Mouse (Mus musculus) small intestine, adult 2 months (tissue): ENCODE results near the gene Erich2. TPM values are rescaled to one million over a fixed set of nuclear protein-coding genes. Genes with fewer than 3 reads are reported as not detected.

Source experiments
- H3K27ac ChIP-seq: fragments of 200-500 bp; 2 replicates; pipeline ENCODE4 v1.5.1; 2012; ENCODE audit warnings: low read depth, low read length, control low read depth, inconsistent platforms; ENCODE audit not compliant: insufficient read depth
- H3K27me3 ChIP-seq: fragments of 200-500 bp; 2 replicates; pipeline ENCODE4 v1.6.1; 2012; ENCODE audit warnings: mild to moderate bottlenecking, moderate library complexity, low read length, inconsistent platforms; ENCODE audit not compliant: control insufficient read depth, insufficient read depth
- H3K36me3 ChIP-seq: fragments of 200-500 bp; 2 replicates; pipeline ENCODE4 v1.6.1; 2012; ENCODE audit warnings: mild to moderate bottlenecking, low read length, control low read depth, inconsistent platforms; ENCODE audit not compliant: control insufficient read depth, insufficient read depth
- H3K4me1 ChIP-seq: fragments of 200-500 bp; 2 replicates; pipeline ENCODE4 v1.6.1; 2012; ENCODE audit warnings: low read length, inconsistent platforms, mixed read lengths; ENCODE audit not compliant: control insufficient read depth, insufficient read depth, insufficient read length
- H3K4me3 ChIP-seq: fragments of 200-500 bp; 2 replicates; pipeline ENCODE4 v1.5.1; 2012; ENCODE audit warnings: low read depth, mild to moderate bottlenecking, control low read depth, inconsistent platforms, low read length, moderate library complexity
- CTCF ChIP-seq: fragments of 200-500 bp; IDR thresholded peaks from 2 replicates; pipeline ENCODE4 v1.5.1; 2012; ENCODE audit warnings: low read depth, mild to moderate bottlenecking, control low read depth, inconsistent platforms, low read length, moderate library complexity, mixed read lengths; ENCODE audit not compliant: insufficient replicate concordance, insufficient read length; ENCODE audit errors: extremely low read depth
- POLR2A ChIP-seq: fragments of 200-500 bp; IDR thresholded peaks from 2 replicates; pipeline ENCODE4 v1.6.1; 2012; ENCODE audit warnings: low read depth, mild to moderate bottlenecking, control low read depth, inconsistent platforms, low read length, moderate library complexity
- WGBS: fragments of 180-500 bp; shearing (Covaris S2); methylation state at CpG from one replicate; pipeline ENCODE4 v1.1.7; 2018; 5-methylcytosine and 5-hydroxymethylcytosine counted together
- polyA plus RNA-seq: library from polyadenylated mRNA; depleted of rRNA; stranded (reverse); fragments of >200 nt; gene quantifications from 2 replicates; pipeline ENCODE4 v1.2.3, GENCODE M21; 2012

Erich2 gene
- polyA plus RNA-seq, 1 experiment: 0.44 TPM

DNA sequence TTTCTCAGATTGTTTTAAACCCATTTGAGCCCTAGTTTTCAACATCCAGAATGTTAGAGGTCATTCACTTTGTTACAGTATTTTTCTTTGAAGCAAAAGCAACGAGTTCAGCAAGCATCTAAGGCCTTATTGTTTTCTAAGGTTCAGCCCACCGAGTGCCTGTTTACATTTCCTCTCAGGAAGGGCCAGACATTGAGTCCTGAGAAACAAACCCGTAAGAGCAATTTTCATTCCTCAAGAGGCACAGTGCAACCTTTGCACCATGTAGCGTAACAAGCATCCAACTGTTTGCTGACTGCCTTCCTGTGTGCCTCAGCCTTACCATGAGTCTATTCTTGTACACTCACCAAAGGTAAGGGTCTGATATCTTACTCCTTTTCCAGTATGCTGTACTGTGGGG lies 44.2 kb downstream of the Erich2 start, which contains the start of gene Gad1:
Gene Gad1, plus strand, starts transcription at position 301 of the 400 bp plus-strand sequence.
- Histone ChIP-seq H3K27me3 (no peaks in the 10 kb centered on the region), H3K36me3 (no peaks in the 10 kb centered on the region), H3K4me1 (no peaks in the 10 kb centered on the region), H3K27ac (no peak within 1 kb of the TSS), H3K4me3 (no peak within 1 kb of the TSS)
- 26% methylated on average over 4 of the region's 4 CpGs for WGBS
- TF ChIP-seq POLR2A (no peak), CTCF (no peak)

DNA sequence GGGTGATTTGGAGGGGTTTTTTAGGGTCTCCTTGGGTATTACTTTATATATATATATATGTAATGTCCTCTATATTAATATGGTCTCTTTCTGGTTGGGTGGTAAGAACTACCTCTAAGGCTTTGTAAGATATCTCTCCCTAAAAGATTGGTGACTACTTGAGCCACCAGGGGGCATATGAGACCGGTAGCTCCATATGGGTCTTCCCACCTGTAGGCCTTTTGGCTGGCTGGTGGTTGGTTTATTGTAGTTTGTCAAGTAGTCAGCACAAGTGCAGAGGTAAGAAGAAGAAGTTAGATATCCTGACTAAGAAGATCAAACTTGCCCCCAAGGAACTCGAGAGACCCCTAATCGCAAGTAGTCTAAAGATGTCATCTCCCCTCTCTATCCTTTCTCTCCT lies 45.2 kb downstream of the Erich2 start:
- no peak overlapping the region for H3K27ac ChIP-seq
- H3K36me3 ChIP-seq: no peaks in the 10 kb centered on the region
- H3K4me1 ChIP-seq: no peaks in the 10 kb centered on the region
- peaks cover 2% of the 10 kb centered on the region; the same call in 1 of the 2 replicates for H3K27me3 ChIP-seq
- no peak overlapping the region for H3K4me3 ChIP-seq
- TF ChIP-seq POLR2A: no peak
- no peak for TF ChIP-seq CTCF
- 82% methylated on average over 3 of the region's 3 CpGs for WGBS

DNA sequence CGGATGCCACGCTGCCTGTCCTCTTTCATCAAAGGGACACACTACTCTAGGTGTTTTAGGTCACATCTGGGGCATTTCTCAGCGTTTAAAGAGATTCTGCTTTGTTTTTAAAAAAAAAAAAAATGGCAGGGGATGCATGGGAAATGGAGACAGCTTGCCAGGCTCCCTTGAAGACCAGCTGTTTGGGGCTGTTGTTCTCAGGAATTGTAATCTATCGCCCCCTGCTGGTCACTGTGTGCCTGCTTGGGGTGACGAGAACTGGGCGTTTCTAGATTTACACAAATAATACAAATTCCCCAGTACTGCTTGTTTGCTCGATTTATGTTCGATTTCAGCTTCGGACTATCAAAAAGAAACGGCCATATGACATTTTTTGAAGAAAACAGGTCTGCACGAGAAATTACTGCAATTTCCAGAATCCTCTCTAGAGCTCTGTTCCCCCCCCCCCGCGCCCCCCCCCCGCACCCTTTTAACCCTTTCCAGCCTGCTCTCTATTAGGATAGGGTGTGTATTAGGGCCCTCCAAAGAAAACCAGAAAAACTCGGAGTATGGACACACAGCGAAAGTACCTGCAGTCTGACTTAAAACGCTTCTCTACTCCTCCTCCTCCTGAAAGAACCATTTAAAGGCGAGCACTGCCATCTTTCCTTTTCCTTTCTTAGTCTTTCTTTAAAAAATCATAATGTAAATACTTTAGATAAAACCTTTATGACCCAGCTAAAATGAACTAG lies 49.7 kb downstream of the Erich2 start:
- TF ChIP-seq POLR2A (no peak), CTCF (peak; percentile 92; the same call in 1 of the 2 replicates)
- no peaks in the 10 kb centered on the region for H3K36me3 ChIP-seq
- H3K4me3 ChIP-seq: no peak overlapping the region
- H3K27ac ChIP-seq: no peak overlapping the region
- 9% methylated on average over 18 of the region's 18 CpGs for WGBS
- peaks cover 37% of the 10 kb centered on the region for H3K27me3 ChIP-seq
- H3K4me1 ChIP-seq: no peaks in the 10 kb centered on the region

DNA sequence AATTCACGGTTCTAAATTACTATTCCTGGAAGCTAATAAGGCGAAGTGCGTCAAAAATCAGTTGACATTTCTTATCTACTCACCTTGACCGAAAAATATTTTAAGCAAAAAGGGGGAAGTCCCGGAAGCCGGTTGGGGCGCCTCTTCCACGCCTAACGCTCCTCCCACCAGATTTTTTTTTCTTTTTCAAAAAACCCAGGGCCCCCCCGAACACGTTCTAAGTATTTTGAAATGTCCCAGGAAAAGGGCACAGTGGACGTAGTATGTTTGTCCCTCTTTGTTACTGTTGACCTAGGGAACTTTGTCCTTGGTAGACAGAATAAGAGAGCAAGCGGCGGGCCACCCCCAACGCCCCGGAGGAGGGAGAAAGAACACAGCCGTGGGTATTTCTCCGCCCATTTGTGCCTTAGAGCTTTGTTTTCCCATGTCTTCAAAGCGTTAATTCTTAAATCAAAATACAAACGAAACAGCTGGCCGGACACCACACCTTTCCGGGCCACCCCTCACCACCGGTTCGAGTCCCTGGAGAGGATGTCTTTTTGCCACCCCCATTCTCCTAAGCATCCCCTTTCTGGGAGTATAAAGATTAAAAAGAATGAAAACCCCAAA lies 50.3 kb downstream of the Erich2 start:
- Histone ChIP-seq H3K4me3 (no peak overlapping the region), H3K36me3 (no peaks in the 10 kb centered on the region), H3K27me3 (peaks cover 44% of the 10 kb centered on the region), H3K4me1 (no peaks in the 10 kb centered on the region), H3K27ac (no peak overlapping the region)
- TF ChIP-seq CTCF (no peak), POLR2A (no peak)
- WGBS: 7% methylated on average over 24 of the region's 24 CpGs

DNA sequence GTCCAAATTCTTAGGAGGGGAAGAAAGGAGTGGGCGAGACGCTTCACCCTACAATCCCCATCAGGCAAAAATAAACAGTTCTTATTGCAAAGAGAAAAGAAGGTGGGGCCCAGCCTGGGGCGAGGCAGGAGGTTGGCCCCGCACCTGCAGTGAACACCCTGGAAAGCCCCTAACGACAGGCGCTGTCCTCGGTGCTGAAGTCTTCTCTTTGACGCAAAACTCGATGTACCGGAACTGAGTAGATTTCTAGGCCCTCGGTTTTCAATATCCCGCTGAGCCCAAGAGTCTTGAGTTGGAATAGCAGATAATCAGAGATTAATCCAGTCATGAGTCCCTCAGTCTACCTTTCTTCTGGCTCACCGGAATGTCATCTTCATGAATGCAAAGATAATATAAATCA lies 50.9 kb downstream of the Erich2 start:
- H3K4me1 ChIP-seq: no peaks in the 10 kb centered on the region
- no peak overlapping the region for H3K4me3 ChIP-seq
- H3K27ac ChIP-seq: no peak overlapping the region
- 3% methylated on average over 13 of the region's 13 CpGs for WGBS
- TF ChIP-seq CTCF: no peak
- no peak for TF ChIP-seq POLR2A
- no peaks in the 10 kb centered on the region for H3K36me3 ChIP-seq
- peaks cover 47% of the 10 kb centered on the region for H3K27me3 ChIP-seq

DNA sequence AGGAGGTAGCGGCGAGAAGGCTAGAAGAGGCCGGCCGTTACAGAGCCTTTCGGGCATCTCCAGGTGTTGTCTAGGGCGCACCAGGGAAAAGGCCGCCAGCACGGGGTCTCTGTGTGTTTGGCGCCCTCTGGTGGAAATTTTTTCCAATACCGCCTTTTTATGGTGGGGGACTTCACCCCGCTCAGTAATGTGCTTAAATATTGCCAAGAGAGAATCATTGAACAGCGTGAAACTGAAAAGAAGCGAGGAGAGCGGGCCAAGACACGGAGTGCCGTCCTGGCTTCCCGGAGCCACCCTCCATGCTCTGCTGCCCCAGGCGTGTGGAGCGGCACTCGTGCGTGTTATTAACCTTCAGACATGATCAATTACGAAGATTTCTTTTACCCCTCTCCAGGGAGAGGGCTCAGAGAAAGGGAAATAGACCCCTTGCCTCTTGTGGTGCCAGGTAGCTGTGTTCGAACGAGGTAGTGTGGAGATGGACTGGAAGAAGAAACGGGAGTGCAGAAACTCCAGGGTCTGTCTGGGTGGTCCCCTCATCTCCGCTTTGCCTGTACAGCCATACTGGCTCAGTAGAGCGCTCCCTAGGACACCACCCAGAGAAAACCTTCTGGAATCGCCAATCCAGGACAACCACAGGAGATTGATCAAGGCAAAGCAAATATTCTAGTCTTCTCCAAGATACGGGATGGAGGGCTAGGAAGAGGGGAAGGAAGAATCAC lies 52.6 kb downstream of the Erich2 start:
- no peak overlapping the region for H3K4me3 ChIP-seq
- H3K27me3 ChIP-seq: peaks cover 55% of the 10 kb centered on the region
- H3K4me1 ChIP-seq: no peaks in the 10 kb centered on the region
- WGBS: 3% methylated on average over 29 of the region's 29 CpGs
- no peaks in the 10 kb centered on the region for H3K36me3 ChIP-seq
- H3K27ac ChIP-seq: no peak overlapping the region
- peak; percentile 69 for TF ChIP-seq CTCF
- no peak for TF ChIP-seq POLR2A

DNA sequence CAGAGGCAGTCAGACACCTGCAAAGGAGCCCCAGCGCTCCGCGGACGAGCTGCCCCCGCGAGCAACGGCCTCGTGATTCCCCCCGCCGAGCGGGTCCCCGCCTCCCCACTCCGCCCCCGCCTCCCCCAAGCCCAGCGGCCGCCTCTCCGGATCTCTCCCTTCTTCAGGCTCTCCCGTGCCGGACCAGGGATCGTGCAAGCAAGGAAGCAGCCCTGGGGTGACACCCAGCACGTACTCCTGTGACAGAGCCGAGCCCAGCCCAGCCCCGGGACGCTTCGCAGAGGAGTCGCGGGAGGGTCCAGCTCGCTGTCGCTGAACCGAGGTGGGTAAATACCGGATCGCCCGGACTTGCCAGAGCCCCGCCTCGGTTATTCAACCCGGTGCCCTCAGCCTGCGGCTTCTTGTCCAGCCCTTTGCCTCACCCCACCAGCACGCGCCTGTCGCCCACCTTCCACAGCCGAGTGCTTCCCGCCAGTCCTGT lies 53.4 kb downstream of the Erich2 start:
- H3K27me3 ChIP-seq: peaks cover 63% of the 10 kb centered on the region
- WGBS: 3% methylated on average over 42 of the region's 42 CpGs
- no peaks in the 10 kb centered on the region for H3K4me1 ChIP-seq
- H3K27ac ChIP-seq: no peak overlapping the region
- no peak for TF ChIP-seq POLR2A
- no peak for TF ChIP-seq CTCF
- no peak overlapping the region for H3K4me3 ChIP-seq
- H3K36me3 ChIP-seq: no peaks in the 10 kb centered on the region
